Mouse (Mus musculus): ENCODE measurements around the gene Tmem108. TPM values are rescaled to one million over a fixed set of nuclear protein-coding genes. Genes with fewer than 3 reads are reported as not detected.

The Tmem108 gene
- polyA plus RNA-seq, 1 experiment, result 6.1 TPM

DNA sequence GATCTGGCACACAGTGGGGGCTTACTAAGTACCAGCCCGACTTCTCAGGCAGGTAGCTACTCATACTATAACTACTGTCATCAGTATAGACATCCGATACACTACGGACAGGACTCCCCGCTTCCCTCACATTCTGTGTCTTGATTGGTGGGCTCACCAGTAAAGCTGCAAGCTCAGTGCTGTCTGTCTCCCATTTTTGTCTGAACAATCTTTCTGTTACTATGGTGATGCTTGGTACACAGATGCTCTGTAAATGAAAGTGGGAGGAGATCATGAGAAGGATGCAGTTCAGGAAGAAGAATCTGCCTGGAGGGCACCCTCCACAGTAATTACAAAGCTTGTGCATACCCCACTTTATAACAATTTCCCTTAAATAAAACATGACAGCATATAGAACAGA lies 176.8 kb downstream of the Tmem108 start:
- Histone ChIP-seq H3K27ac (ENCODE audit: control insufficient read depth, insufficient read depth, low read length) (no peak overlapping the region), H3K4me1 (replicated peaks; ENCODE audit: control insufficient read depth, insufficient read depth, low read length) (peaks cover 2% of the 10 kb centered on the region; the same call in 1 of the 2 replicates), H3K4me3 (ENCODE audit: control insufficient read depth, insufficient read depth, low read length) (no peak overlapping the region), H3K27me3 (ENCODE audit: control insufficient read depth, insufficient read depth, low read length) (no peaks in the 10 kb centered on the region), H3K36me3 (ENCODE audit: control insufficient read depth, insufficient read depth, low read length) (no peaks in the 10 kb centered on the region)
- no peak for DNase-seq
- no peak for TF ChIP-seq POLR2A (IDR thresholded peaks at IDR 0.05; ENCODE audit: control insufficient read depth, extremely low read depth, insufficient read depth, low read length, poor library complexity)
- no peak for TF ChIP-seq CTCF (IDR thresholded peaks at IDR 0.05; ENCODE audit: borderline replicate concordance, control insufficient read depth, extremely low read depth, insufficient read depth, low read length, poor library complexity)
- 97% methylated on average over 4 of the region's 4 CpGs for WGBS

- Histone ChIP-seq H3K27me3 (ENCODE audit: control insufficient read depth, insufficient read depth, low read length) (no peaks in the 10 kb centered on the region), H3K36me3 (ENCODE audit: control insufficient read depth, insufficient read depth, low read length) (no peaks in the 10 kb centered on the region), H3K4me3 (ENCODE audit: control insufficient read depth, insufficient read depth, low read length) (no peak overlapping the region), H3K4me1 (replicated peaks; ENCODE audit: control insufficient read depth, insufficient read depth, low read length) (peaks cover 2% of the 10 kb centered on the region; the same call in 1 of the 2 replicates), H3K27ac (ENCODE audit: control insufficient read depth, insufficient read depth, low read length) (no peak overlapping the region)
- DNase-seq, result no peak
- WGBS, result 84% methylated on average over 10 of the region's 10 CpGs
- no peak for TF ChIP-seq CTCF (IDR thresholded peaks at IDR 0.05; ENCODE audit: borderline replicate concordance, control insufficient read depth, extremely low read depth, insufficient read depth, low read length, poor library complexity)
- TF ChIP-seq POLR2A (IDR thresholded peaks at IDR 0.05; ENCODE audit: control insufficient read depth, extremely low read depth, insufficient read depth, low read length, poor library complexity), result no peak
Observed at GRCm38 (mm10) chr9:103582249-103582961, 179.2 kb downstream of the Tmem108 start.

DNA sequence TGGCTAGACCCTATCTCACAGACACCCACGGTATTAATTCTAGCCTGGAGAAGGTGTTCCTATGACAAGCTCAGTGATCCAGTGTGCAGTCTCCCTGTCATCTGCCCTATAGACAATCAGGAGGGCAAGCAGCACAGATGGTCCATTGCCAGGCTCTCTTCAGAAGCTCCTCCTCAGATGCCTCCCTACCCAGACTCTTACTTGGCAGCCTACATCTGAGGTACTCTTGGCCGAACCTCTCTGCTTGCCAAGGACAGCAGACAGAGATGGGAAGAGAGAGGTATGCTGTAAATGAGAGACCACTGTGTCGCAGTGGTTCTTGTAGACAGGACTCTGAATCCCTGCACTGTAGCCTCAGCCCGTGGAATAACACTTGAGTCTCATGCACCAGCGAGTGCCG lies 181.0 kb downstream of the Tmem108 start:
- 97% methylated on average over 6 of the region's 6 CpGs for WGBS
- H3K27me3 ChIP-seq (ENCODE audit: control insufficient read depth, insufficient read depth, low read length), result no peaks in the 10 kb centered on the region
- TF ChIP-seq POLR2A (IDR thresholded peaks at IDR 0.05; ENCODE audit: control insufficient read depth, extremely low read depth, insufficient read depth, low read length, poor library complexity) (no peak), CTCF (IDR thresholded peaks at IDR 0.05; ENCODE audit: borderline replicate concordance, control insufficient read depth, extremely low read depth, insufficient read depth, low read length, poor library complexity) (no peak)
- H3K4me1 ChIP-seq (replicated peaks; ENCODE audit: control insufficient read depth, insufficient read depth, low read length), result peaks cover 2% of the 10 kb centered on the region; the same call in 1 of the 2 replicates
- no peaks in the 10 kb centered on the region for H3K36me3 ChIP-seq (ENCODE audit: control insufficient read depth, insufficient read depth, low read length)
- no peak overlapping the region for H3K4me3 ChIP-seq (ENCODE audit: control insufficient read depth, insufficient read depth, low read length)
- no peak for DNase-seq
- H3K27ac ChIP-seq (ENCODE audit: control insufficient read depth, insufficient read depth, low read length), result no peak overlapping the region

GRCm38 (mm10) chr9:103580186-103580585 lies 181.5 kb downstream of the Tmem108 start:
- 95% methylated on average over 4 of the region's 4 CpGs for WGBS
- H3K27ac ChIP-seq (ENCODE audit: control insufficient read depth, insufficient read depth, low read length), result no peak overlapping the region

DNA sequence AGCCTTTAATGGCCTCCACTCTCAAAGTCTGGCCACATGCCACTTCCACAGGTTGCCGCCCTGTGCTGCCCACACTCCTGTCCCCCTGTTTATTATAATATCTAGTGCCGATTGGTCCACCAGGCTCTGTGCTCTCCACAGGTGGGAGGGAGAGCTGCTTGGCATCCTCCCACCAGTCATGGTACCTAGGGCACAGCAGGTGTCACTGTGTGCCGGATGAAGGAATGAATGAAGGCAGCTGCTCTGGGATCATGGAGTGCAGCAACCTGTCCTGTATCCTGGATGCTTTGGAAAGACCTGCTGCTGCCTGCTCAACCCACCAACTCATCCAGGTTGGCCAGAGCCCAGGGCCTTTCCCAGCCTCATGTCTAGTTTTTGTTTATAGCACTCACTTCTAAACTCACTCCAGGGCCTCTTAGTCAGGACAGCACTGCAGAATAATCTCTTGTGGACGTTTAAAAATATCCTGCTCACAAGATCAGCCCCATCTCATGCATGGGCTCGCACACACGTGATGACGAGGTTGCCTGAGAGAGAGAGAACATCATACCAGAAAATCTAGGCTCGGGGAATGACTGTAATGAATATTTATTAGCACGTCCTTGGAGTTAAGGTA lies 182.1 kb downstream of the Tmem108 start:
- H3K4me3 ChIP-seq (ENCODE audit: control insufficient read depth, insufficient read depth, low read length), result no peak overlapping the region
- DNase-seq, result no peak
- H3K27ac ChIP-seq (ENCODE audit: control insufficient read depth, insufficient read depth, low read length), result no peak overlapping the region
- H3K4me1 ChIP-seq (replicated peaks; ENCODE audit: control insufficient read depth, insufficient read depth, low read length), result peaks cover 2% of the 10 kb centered on the region; the same call in 1 of the 2 replicates
- H3K36me3 ChIP-seq (ENCODE audit: control insufficient read depth, insufficient read depth, low read length), result no peaks in the 10 kb centered on the region
- WGBS, result 89% methylated on average over 9 of the region's 9 CpGs
- H3K27me3 ChIP-seq (ENCODE audit: control insufficient read depth, insufficient read depth, low read length), result no peaks in the 10 kb centered on the region
- TF ChIP-seq POLR2A (IDR thresholded peaks at IDR 0.05; ENCODE audit: control insufficient read depth, extremely low read depth, insufficient read depth, low read length, poor library complexity), result no peak
- TF ChIP-seq CTCF (IDR thresholded peaks at IDR 0.05; ENCODE audit: borderline replicate concordance, control insufficient read depth, extremely low read depth, insufficient read depth, low read length, poor library complexity), result no peak

More at GRCm38 (mm10) chr9:103580186-103580585, 181.5 kb downstream of the Tmem108 start:
- no peak for DNase-seq
- Histone ChIP-seq H3K27me3 (ENCODE audit: control insufficient read depth, insufficient read depth, low read length) (no peaks in the 10 kb centered on the region), H3K4me3 (ENCODE audit: control insufficient read depth, insufficient read depth, low read length) (no peak overlapping the region), H3K36me3 (ENCODE audit: control insufficient read depth, insufficient read depth, low read length) (no peaks in the 10 kb centered on the region), H3K4me1 (replicated peaks; ENCODE audit: control insufficient read depth, insufficient read depth, low read length) (peaks cover 2% of the 10 kb centered on the region; the same call in 1 of the 2 replicates)
- TF ChIP-seq CTCF (IDR thresholded peaks at IDR 0.05; ENCODE audit: borderline replicate concordance, control insufficient read depth, extremely low read depth, insufficient read depth, low read length, poor library complexity) (no peak), POLR2A (IDR thresholded peaks at IDR 0.05; ENCODE audit: control insufficient read depth, extremely low read depth, insufficient read depth, low read length, poor library complexity) (no peak)

DNA sequence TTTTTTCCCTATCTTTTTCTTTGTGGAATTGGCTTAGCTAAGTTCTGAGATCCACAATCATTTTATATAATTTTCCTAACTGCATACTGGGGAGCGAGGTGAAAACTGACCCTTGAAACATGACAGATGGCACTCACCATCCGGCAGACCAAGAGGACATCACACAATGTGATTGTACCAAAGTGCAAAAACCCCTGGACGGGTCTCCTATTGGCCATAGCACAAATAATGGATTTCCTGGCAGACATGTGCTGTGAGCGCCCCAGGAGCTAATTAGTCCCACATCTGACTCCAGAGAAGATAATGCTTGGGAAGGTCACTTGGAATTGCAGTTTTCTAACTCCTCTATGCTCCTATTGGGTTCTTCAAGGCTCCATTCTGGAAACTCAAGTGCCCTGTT lies 183.9 kb downstream of the Tmem108 start:
- no peak for DNase-seq
- H3K4me3 ChIP-seq (ENCODE audit: control insufficient read depth, insufficient read depth, low read length), result no peak overlapping the region
- no peaks in the 10 kb centered on the region for H3K36me3 ChIP-seq (ENCODE audit: control insufficient read depth, insufficient read depth, low read length)
- no peak for TF ChIP-seq CTCF (IDR thresholded peaks at IDR 0.05; ENCODE audit: borderline replicate concordance, control insufficient read depth, extremely low read depth, insufficient read depth, low read length, poor library complexity)
- no peak for TF ChIP-seq POLR2A (IDR thresholded peaks at IDR 0.05; ENCODE audit: control insufficient read depth, extremely low read depth, insufficient read depth, low read length, poor library complexity)
- no peaks in the 10 kb centered on the region for H3K27me3 ChIP-seq (ENCODE audit: control insufficient read depth, insufficient read depth, low read length)
- H3K4me1 ChIP-seq (replicated peaks; ENCODE audit: control insufficient read depth, insufficient read depth, low read length), result peaks cover 2% of the 10 kb centered on the region; the same call in 1 of the 2 replicates
- 87% methylated on average over 4 of the region's 4 CpGs for WGBS
- no peak overlapping the region for H3K27ac ChIP-seq (ENCODE audit: control insufficient read depth, insufficient read depth, low read length)

All from thymus, adult 2 months (tissue).